Mouse (Mus musculus) cerebellum, adult 11-12 months (tissue): ENCODE data around the gene Pqlc3.

ENCODE experiments used
- DNase-seq: peaks from one replicate; pipeline ENCODE4 v3.0.0; 2022

Pqlc3 gene

GRCm38 (mm10) chr12:17000628-17001027, 420 bp upstream of the Pqlc3 start:
- no peak for DNase-seq

- DNase-seq = no peak
Observed at GRCm38 (mm10) chr12:16999146-16999545, 1.1 kb downstream of the Pqlc3 start.

GRCm38 (mm10) chr12:16996886-16997462, 3.2 kb downstream of the Pqlc3 start:
- no peak for DNase-seq

DNA sequence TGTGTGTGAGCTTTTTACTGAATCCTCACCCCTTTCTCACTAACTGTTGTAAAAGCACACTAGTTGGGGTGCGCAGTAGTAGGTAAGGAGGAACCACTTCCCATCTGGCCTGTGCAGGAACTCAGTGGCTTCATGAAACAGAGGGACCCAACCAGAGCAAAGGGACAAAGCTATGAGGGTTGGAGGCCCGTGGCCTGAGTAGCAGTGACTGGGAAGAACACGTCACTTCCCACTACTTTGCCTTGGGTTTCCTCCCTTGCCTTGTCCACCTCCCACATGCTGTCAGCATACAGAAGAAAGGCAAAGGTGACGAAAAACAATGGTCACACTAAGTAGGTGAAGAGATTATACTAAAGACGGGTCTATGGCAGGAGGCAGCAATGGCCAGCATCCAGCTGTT, 3.9 kb downstream of the Pqlc3 start:
- no peak for DNase-seq

GRCm38 (mm10) chr12:16994291-16994690, 5.9 kb downstream of the Pqlc3 start:
- no peak for DNase-seq

DNA sequence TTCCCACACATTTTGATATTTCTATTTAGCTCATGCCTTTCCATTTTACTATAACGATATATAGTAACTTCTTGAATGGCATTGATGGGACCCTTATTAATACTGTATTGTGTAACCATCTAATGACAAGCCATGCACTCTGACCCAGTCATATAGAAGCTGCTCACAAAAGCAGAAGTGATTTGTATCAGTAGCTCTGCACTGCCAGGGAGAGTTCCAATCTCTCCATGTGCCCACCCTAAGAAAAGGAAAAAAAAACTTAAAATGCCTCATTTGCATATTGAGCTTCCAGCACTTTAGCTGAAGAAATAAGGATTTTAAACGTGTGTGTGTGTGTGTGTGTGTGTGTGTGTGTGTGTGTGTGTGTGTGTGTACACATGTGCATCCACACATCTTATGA, 7.9 kb downstream of the Pqlc3 start:
- no peak for DNase-seq

DNA sequence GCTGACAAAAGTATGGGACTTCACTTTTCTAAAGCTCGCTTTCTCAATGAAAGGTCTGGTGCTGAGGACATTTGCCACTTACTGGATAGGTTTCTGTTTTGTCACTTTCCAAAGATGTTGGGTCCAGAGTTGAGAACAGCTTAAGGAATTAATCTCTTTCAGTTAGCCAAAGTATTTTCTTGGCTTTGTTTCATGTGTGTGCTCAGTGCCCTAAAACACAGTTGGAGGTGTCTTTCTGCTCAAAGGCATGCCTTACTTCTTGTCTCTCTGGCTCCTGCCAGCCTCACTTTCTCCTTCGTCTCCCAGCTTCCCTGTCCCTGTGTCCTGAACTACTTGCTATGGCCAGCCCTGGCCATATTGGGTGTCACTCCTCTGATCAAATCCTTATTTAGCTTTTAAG, 8.8 kb downstream of the Pqlc3 start:
- DNase-seq = no peak

- no peak for DNase-seq
Observed at GRCm38 (mm10) chr12:16985778-16986177, 14.4 kb downstream of the Pqlc3 start.

GRCm38 (mm10) chr12:16977120-16977519, 23.1 kb downstream of the Pqlc3 start:
- DNase-seq = no peak

DNA sequence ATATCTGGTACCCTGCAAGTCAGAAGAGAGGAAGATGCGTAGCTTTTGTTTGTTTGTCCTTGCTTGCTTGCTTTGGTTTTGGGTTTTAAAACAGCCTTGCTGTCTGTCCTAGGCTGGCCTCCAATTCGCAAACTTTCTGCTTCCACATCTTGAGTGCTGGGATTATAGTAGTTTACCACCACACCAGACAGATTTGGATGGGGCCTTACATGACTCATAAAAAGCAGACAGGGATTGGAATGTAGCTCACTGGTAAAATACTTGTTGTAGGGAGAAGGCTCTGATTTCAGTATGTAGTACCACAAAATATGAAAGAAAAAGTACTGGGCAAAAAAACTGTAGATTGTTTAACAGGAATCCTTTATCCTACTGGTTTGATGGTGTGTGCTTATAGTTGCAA, 33.4 kb downstream of the Pqlc3 start:
- DNase-seq = no peak

DNA sequence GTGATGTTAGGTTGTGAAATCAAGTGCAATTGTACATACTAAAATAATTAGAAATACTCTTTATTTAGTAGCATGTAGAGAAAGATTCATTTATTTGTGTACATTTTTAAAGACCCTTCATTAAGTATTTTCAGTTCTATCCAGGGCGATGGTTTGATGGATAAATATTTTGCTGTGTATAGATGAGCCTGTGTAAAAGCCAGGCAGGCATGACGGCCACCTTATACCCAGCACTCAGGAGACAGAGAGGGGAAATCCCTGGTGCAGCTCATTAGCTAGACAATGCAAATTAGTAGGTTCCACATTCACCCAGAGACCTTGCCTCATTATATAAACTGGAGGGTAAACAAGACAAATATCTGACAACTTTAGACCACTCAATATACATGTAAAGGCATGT, 36.9 kb downstream of the Pqlc3 start:
- no peak for DNase-seq

GRCm38 (mm10) chr12:16958851-16959250, 41.4 kb downstream of the Pqlc3 start:
- no peak for DNase-seq

- DNase-seq = no peak
Observed at GRCm38 (mm10) chr12:16948239-16948638, 52.0 kb downstream of the Pqlc3 start.

GRCm38 (mm10) chr12:16941976-16942375, 58.2 kb downstream of the Pqlc3 start:
- no peak for DNase-seq
